Mouse (Mus musculus) cerebral cortex, adult 2 months (tissue): ENCODE measurements around the gene Rapsn.

Experiments
- WGBS: fragments of 180-500 bp; shearing (Covaris S2); methylation state at CpG from one replicate; pipeline ENCODE4 v1.1.7; 2018; 5-methylcytosine and 5-hydroxymethylcytosine counted together

The Rapsn gene

GRCm38 (mm10) chr2:91080784-91081513, 45.5 kb downstream of the Rapsn start:
- WGBS = 84% methylated on average over 8 of the region's 8 CpGs

- WGBS = 85% methylated on average over 13 of the region's 13 CpGs
These were observed 46.6 kb downstream of the Rapsn start, which contains the start of gene Spi1 for GRCm38 (mm10) chr2:91081775-91082695. Gene Spi1, plus strand, starts transcription at chr2:91082390.

GRCm38 (mm10) chr2:91082844-91083243, 47.4 kb downstream of the Rapsn start:
- 79% methylated on average over 11 of the region's 11 CpGs for WGBS

GRCm38 (mm10) chr2:91083366-91083940, 48.0 kb downstream of the Rapsn start:
- WGBS = 73% methylated on average over 1 of the region's 1 CpGs

GRCm38 (mm10) chr2:91084179-91084820, 48.9 kb downstream of the Rapsn start:
- WGBS = 86% methylated on average over 15 of the region's 15 CpGs

GRCm38 (mm10) chr2:91085494-91086391, 50.3 kb downstream of the Rapsn start:
- whole genome bisulfite sequencing = 91% methylated on average over 14 of the region's 14 CpGs

- WGBS = 78% methylated on average over 9 of the region's 9 CpGs
These were observed 51.2 kb downstream of the Rapsn start for GRCm38 (mm10) chr2:91086392-91087237.

GRCm38 (mm10) chr2:91087453-91087852, 52.0 kb downstream of the Rapsn start:
- 89% methylated on average over 9 of the region's 9 CpGs for WGBS

GRCm38 (mm10) chr2:91088987-91089386, 53.6 kb downstream of the Rapsn start:
- WGBS = 84% methylated on average over 9 of the region's 9 CpGs

GRCm38 (mm10) chr2:91090208-91090607, 54.8 kb downstream of the Rapsn start:
- WGBS = 45% methylated on average over 6 of the region's 6 CpGs

GRCm38 (mm10) chr2:91090827-91091226, 55.4 kb downstream of the Rapsn start:
- WGBS = 51% methylated on average over 6 of the region's 6 CpGs
